Mouse (Mus musculus): ENCODE results near the gene Gtpbp4. TPM values are rescaled to one million over a fixed set of nuclear protein-coding genes. Genes with fewer than 3 reads are reported as not detected.
"Not testable (repeated sequence)": the region's sequence is repeated elsewhere in the genome, so short reads cannot be mapped to it uniquely, and the experiment has no call there.

The Gtpbp4 gene
- polyA plus RNA-seq, 1 experiment from 2014 or later, result 61.7 TPM

DNA sequence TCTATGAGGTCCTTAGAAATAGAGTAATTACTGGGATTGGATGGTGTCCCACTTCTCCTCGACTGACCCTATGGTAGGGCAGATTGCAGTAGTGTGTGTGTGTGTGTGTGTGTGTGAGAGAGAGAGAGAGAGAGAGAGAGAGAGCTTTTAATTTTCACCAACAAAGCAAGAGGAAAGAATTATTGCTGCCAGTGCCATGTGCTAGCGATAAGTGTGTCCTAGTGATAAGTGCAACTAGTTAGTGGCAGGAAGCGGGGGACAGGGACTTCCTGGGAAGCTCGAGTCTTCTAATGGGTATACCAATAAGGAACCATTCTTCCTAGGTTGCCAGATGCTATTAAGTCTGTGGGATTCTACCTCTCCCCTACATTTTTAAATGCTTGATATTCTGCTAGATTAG is 23.8 kb upstream of the Gtpbp4 start:
- Histone ChIP-seq H3K4me2 (ENCODE audit: low read depth, low read length) (no peak overlapping the region), H3K9me3 (ENCODE audit: control insufficient read depth, low read length) (no peaks in the 10 kb centered on the region), H3K4me1 (replicated peaks; ENCODE audit: control insufficient read depth, insufficient read depth, low read length) (no peaks in the 10 kb centered on the region), H3K4me3 (ENCODE audit: low read length) (no peak overlapping the region), H3K27me3 (ENCODE audit: control insufficient read depth, insufficient read depth, low read depth, low read length) (no peaks in the 10 kb centered on the region), H3K27ac (ENCODE audit: low read length) (no peak overlapping the region), H3K36me3 (ENCODE audit: control insufficient read depth, insufficient read depth, low read length) (no peaks in the 10 kb centered on the region), H3K9ac (ENCODE audit: low read length) (no peak overlapping the region)
- 71% methylated on average over 4 of the region's 4 CpGs for whole genome bisulfite sequencing
- ATAC-seq (ENCODE audit: low read depth), result no peak

- Histone ChIP-seq H3K4me2 (ENCODE audit: low read depth, low read length) (no peak overlapping the region), H3K27ac (ENCODE audit: low read length) (no peak overlapping the region), H3K4me1 (replicated peaks; ENCODE audit: control insufficient read depth, insufficient read depth, low read length) (no peaks in the 10 kb centered on the region), H3K4me3 (ENCODE audit: low read length) (no peak overlapping the region), H3K9ac (ENCODE audit: low read length) (no peak overlapping the region), H3K9me3 (ENCODE audit: control insufficient read depth, low read length) (no peaks in the 10 kb centered on the region), H3K36me3 (ENCODE audit: control insufficient read depth, insufficient read depth, low read length) (no peaks in the 10 kb centered on the region), H3K27me3 (ENCODE audit: control insufficient read depth, insufficient read depth, low read depth, low read length) (no peaks in the 10 kb centered on the region)
- 54% methylated on average over 2 of the region's 2 CpGs for WGBS
- ATAC-seq (ENCODE audit: low read depth), result no peak
These were observed 23.2 kb upstream of the Gtpbp4 start for GRCm38 (mm10) chr13:9018974-9019587.

DNA sequence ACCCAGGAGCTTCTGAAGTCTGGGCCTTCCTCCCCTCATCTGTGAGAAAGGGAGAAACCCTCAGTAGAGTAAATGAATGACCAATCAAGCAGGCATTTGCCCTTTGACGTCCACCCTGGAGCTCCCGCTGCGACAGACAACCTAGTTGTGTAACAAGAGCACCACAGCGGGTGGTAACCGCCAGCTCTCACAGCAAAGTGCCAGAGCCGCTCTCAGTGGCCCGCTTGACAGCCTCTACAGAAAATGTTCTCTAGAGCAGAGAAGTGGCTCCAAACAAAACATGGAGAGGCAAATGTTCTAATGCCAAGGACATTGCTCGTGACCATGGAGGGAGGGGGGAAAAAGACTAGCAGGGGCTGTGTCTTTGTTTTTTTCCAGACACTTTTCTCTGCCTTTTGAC is 21.3 kb upstream of the Gtpbp4 start:
- Histone ChIP-seq H3K27ac (ENCODE audit: low read length) (no peak overlapping the region), H3K36me3 (ENCODE audit: control insufficient read depth, insufficient read depth, low read length) (no peaks in the 10 kb centered on the region)
- WGBS, result 7% methylated on average over 8 of the region's 8 CpGs

GRCm38 (mm10) chr13:9014431-9014830 is 18.5 kb upstream of the Gtpbp4 start:
- peak; percentile 51; the same call in 1 of the 2 replicates for ATAC-seq (ENCODE audit: low read depth)
- Histone ChIP-seq H3K27me3 (ENCODE audit: control insufficient read depth, insufficient read depth, low read depth, low read length) (no peaks in the 10 kb centered on the region), H3K36me3 (ENCODE audit: control insufficient read depth, insufficient read depth, low read length) (no peaks in the 10 kb centered on the region), H3K4me3 (ENCODE audit: low read length) (no peak overlapping the region), H3K9me3 (ENCODE audit: control insufficient read depth, low read length) (no peaks in the 10 kb centered on the region), H3K4me1 (replicated peaks; ENCODE audit: control insufficient read depth, insufficient read depth, low read length) (no peaks in the 10 kb centered on the region), H3K27ac (ENCODE audit: low read length) (no peak overlapping the region), H3K4me2 (ENCODE audit: low read depth, low read length) (no peak overlapping the region), H3K9ac (ENCODE audit: low read length) (no peak overlapping the region)
- 11% methylated on average over 3 of the region's 3 CpGs for WGBS

More for the DNA sequence above, 21.3 kb upstream of the Gtpbp4 start:
- Histone ChIP-seq H3K4me1 (replicated peaks; ENCODE audit: control insufficient read depth, insufficient read depth, low read length) (no peaks in the 10 kb centered on the region), H3K9me3 (ENCODE audit: control insufficient read depth, low read length) (no peaks in the 10 kb centered on the region), H3K4me3 (ENCODE audit: low read length) (no peak overlapping the region), H3K9ac (ENCODE audit: low read length) (no peak overlapping the region), H3K4me2 (ENCODE audit: low read depth, low read length) (no peak overlapping the region), H3K27me3 (ENCODE audit: control insufficient read depth, insufficient read depth, low read depth, low read length) (no peaks in the 10 kb centered on the region)
- ATAC-seq (ENCODE audit: low read depth), result no peak

- H3K36me3 ChIP-seq (ENCODE audit: control insufficient read depth, insufficient read depth, low read length), result no peaks in the 10 kb centered on the region
- H3K27me3 ChIP-seq (ENCODE audit: control insufficient read depth, insufficient read depth, low read depth, low read length), result no peaks in the 10 kb centered on the region
- H3K27ac ChIP-seq (ENCODE audit: low read length), result no peak overlapping the region
- H3K4me1 ChIP-seq (replicated peaks; ENCODE audit: control insufficient read depth, insufficient read depth, low read length), result no peaks in the 10 kb centered on the region
- H3K4me3 ChIP-seq (ENCODE audit: low read length), result no peak overlapping the region
- no peak for ATAC-seq (ENCODE audit: low read depth)
- no peak overlapping the region for H3K9ac ChIP-seq (ENCODE audit: low read length)
- no peak overlapping the region for H3K4me2 ChIP-seq (ENCODE audit: low read depth, low read length)
- H3K9me3 ChIP-seq (ENCODE audit: control insufficient read depth, low read length), result no peaks in the 10 kb centered on the region
- WGBS, result 39% methylated on average over 1 of the region's 1 CpGs
These were observed 17.6 kb upstream of the Gtpbp4 start for GRCm38 (mm10) chr13:9013483-9013882.

DNA sequence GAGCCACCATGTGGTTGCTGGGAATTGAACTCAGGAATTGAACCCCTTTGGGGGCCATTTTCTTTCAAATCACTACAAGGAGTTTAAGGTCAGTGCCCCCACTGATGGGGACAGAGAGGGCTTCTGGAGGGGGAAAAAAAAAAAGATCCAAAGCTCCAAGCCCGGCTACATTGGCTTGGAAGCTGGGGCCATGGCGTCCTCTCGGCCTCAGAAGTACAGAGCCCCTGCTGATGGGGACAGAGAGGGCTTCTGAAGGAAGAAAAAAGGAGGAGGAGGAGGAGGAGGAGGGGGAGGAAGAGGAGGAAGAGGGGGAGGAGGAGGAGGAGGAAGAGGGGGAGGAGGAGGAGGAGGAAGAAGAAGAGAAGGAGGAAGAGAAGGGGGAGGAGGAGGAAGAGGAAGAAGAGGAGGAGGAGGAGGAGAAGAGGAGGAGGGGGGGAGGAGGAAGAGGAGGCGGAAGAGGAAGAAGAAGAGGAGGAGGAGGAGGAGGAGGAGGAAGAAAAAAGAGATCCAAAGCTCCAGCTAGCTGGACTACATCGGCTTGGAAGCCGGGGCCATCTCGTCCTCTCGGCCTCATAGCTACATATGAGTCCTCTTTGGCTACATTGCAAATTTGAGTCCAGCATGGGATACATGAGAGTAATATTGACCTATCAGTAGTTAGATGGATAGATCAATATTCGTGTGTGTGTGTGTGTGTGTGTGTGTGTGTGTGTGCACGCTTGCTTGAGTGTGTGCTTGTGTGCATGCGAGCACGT is 15.9 kb upstream of the Gtpbp4 start:
- H3K9me3 ChIP-seq (ENCODE audit: control insufficient read depth, low read length), result no peaks in the 10 kb centered on the region
- no peaks in the 10 kb centered on the region for H3K36me3 ChIP-seq (ENCODE audit: control insufficient read depth, insufficient read depth, low read length)
- ATAC-seq (ENCODE audit: low read depth), result peak; percentile 73
- H3K27ac ChIP-seq (ENCODE audit: low read length), result no peak overlapping the region
- no peak overlapping the region for H3K4me2 ChIP-seq (ENCODE audit: low read depth, low read length)
- no peaks in the 10 kb centered on the region for H3K4me1 ChIP-seq (replicated peaks; ENCODE audit: control insufficient read depth, insufficient read depth, low read length)
- WGBS, result 56% methylated on average over 12 of the region's 12 CpGs
- no peak overlapping the region for H3K4me3 ChIP-seq (ENCODE audit: low read length)
- H3K9ac ChIP-seq (ENCODE audit: low read length), result no peak overlapping the region
- H3K27me3 ChIP-seq (ENCODE audit: control insufficient read depth, insufficient read depth, low read depth, low read length), result no peaks in the 10 kb centered on the region

GRCm38 (mm10) chr13:9003306-9003705 is 7.4 kb upstream of the Gtpbp4 start:
- 73% methylated on average over 2 of the region's 2 CpGs for WGBS
- Histone ChIP-seq H3K9me3 (ENCODE audit: control insufficient read depth, low read length) (no peaks in the 10 kb centered on the region), H3K27me3 (ENCODE audit: control insufficient read depth, insufficient read depth, low read depth, low read length) (no peaks in the 10 kb centered on the region), H3K9ac (ENCODE audit: low read length) (no peak overlapping the region), H3K4me2 (ENCODE audit: low read depth, low read length) (no peak overlapping the region), H3K36me3 (ENCODE audit: control insufficient read depth, insufficient read depth, low read length) (no peaks in the 10 kb centered on the region), H3K4me1 (replicated peaks; ENCODE audit: control insufficient read depth, insufficient read depth, low read length) (no peaks in the 10 kb centered on the region), H3K27ac (ENCODE audit: low read length) (no peak overlapping the region), H3K4me3 (ENCODE audit: low read length) (no peak overlapping the region)
- no peak for ATAC-seq (ENCODE audit: low read depth)

DNA sequence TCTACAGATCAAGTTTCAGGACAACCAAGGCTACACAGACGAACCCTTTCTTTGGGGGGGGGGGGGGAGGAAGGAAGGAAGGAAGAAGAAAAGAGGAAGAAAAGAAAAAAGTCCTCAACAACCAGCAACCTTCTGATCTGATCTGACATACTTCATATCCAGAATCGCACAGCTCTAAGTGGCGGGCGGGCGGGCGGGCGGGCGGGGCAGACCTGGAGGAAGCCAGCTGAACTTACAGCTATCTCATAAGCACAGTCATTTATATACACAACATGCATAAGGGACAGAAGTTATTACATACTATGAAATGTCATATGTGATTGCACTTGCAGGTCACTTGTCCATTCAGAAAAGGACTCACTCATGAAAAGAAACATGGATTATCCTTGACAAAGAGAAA is 3.6 kb upstream of the Gtpbp4 start:
- H3K27me3 ChIP-seq (ENCODE audit: control insufficient read depth, insufficient read depth, low read depth, low read length), result no peaks in the 10 kb centered on the region
- no peak for ATAC-seq (ENCODE audit: low read depth)

DNA sequence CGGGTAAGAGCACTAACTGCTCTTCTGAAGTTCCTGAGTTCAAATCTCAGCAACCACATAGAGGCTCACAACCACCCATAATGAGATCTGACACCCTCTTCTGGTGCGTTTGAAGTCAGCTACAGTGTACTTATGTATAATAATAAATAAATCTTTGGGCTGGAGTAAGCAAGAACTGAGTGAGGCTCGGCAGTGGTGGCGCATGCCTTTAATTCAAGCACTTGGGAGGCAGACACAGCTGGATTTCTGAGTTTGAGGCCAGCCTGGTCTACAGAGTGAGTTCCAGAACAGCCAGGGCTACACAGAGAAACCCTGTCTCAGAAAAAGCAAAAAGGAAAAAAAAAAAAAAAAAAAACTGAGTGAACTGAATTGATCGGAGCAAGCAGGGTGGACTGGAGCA is 1.3 kb upstream of the Gtpbp4 start:
- H3K27ac ChIP-seq (ENCODE audit: low read length); H3K9me3 ChIP-seq (ENCODE audit: control insufficient read depth, low read length); H3K36me3 ChIP-seq (ENCODE audit: control insufficient read depth, insufficient read depth, low read length); ATAC-seq (ENCODE audit: low read depth); H3K4me2 ChIP-seq (ENCODE audit: low read depth, low read length); H3K9ac ChIP-seq (ENCODE audit: low read length); H3K27me3 ChIP-seq (ENCODE audit: control insufficient read depth, insufficient read depth, low read depth, low read length); H3K4me3 ChIP-seq (ENCODE audit: low read length): not testable (repeated sequence)
- WGBS, result 69% methylated on average over 5 of the region's 5 CpGs
- H3K4me1 ChIP-seq (replicated peaks; ENCODE audit: control insufficient read depth, insufficient read depth, low read length), result peaks cover 14% of the 10 kb centered on the region

More for the DNA sequence above, 3.6 kb upstream of the Gtpbp4 start:
- Histone ChIP-seq H3K4me3 (ENCODE audit: low read length) (no peak overlapping the region), H3K9me3 (ENCODE audit: control insufficient read depth, low read length) (no peaks in the 10 kb centered on the region), H3K4me2 (ENCODE audit: low read depth, low read length) (no peak overlapping the region), H3K36me3 (ENCODE audit: control insufficient read depth, insufficient read depth, low read length) (no peaks in the 10 kb centered on the region), H3K4me1 (replicated peaks; ENCODE audit: control insufficient read depth, insufficient read depth, low read length) (peaks cover 13% of the 10 kb centered on the region), H3K27ac (ENCODE audit: low read length) (no peak overlapping the region), H3K9ac (ENCODE audit: low read length) (no peak overlapping the region)
- 85% methylated on average over 8 of the region's 8 CpGs for WGBS
